ENCODE assay signal across 11 mouse cellular contexts in the genomic region with DNA sequence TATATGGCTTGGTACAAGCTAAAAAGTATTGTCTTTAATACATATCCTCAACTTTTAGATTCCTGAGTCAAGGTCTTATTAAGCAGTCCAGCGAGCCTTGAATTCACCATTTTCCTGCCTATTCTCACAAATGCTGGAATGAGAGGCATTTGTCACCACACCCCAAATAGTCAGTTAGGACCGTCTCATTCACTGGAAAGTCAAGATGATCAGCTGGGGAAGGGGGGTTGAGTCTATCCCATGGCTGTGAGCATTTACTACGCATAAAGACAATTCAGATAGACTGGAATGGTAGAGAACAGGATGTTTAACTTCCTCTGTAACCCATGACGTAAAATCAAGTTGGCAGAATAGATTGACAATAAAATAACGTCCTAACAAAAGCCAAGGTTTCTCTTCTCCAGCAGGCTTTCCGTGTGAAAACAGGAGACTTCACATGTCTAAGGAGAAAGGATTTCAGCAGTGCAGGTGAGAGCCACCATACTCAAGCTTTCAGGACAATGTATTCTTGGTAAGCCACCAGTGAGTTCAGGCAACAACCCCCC.
DNase-seq lines count a peak whose midpoint lies in the region; ATAC-seq and TF ChIP-seq lines count a peak whose summit lies in the region.
"Had no signal": no experiment of that assay in that cellular context is flagged by ENCODE, and none has a peak within 500 bp of the region (broad histone marks: within the 10 kb centered on the region; RNA-seq: fewer than 3 reads in every experiment).

No protein-coding gene starts in this region.

- no peak overlapping the region for H3K4me3 ChIP-seq in gastrocnemius, adult 2 months
- no peak overlapping the region for H3K4me3 ChIP-seq in lung, embryonic 14.5 days (ENCODE audit: low read depth, low read length)
- no peak overlapping the region for H3K4me3 ChIP-seq in lung, adult 2 months (replicated peaks; ENCODE audit: extremely low read depth, low read depth, low read length)
- H3K4me3 ChIP-seq: limb, embryonic 12.5 days; myocyte had no signal

- ATAC-seq in lung, embryonic 14.5 days (ENCODE audit: insufficient read depth) = no peak
- peak; percentile 10 for ATAC-seq in inflammation-experienced regulatory T-cells, adult 6 months

- H3K4me2 ChIP-seq in lung, embryonic 14.5 days = peak overlapping the region; percentile 47
- H3K4me2 ChIP-seq: limb, embryonic 12.5 days had no signal

- intact Hi-C loops in gastrocnemius, adult 2 months (cut with DNase I) = no loop called here

- no peaks in the 10 kb centered on the region for H3K27me3 ChIP-seq in lung, embryonic 14.5 days (ENCODE audit: insufficient read depth, low read length)
- H3K27me3 ChIP-seq in splenic B cell, adult 2 months (ENCODE audit: control insufficient read depth, insufficient read depth, low read length, poor library complexity, severe bottlenecking) = no peaks in the 10 kb centered on the region
- H3K27me3 ChIP-seq: limb, embryonic 12.5 days had no signal

- DNase-seq in gastrocnemius, adult 2 months = no peak
- DNase-seq in gastrocnemius, adult 8-10 months (ENCODE audit: low spot score in 2 of 2) = no peak
- DNase-seq in lung, embryonic 14.5 days = peak; percentile 7
- no peak for DNase-seq in lung, adult 2 months
- DNase-seq in splenic B cell, adult 2 months (ENCODE audit: low read depth, low spot score) = peak; percentile 22
- no peak for DNase-seq in gastrocnemius, postnatal 4 days (ENCODE audit: low spot score in 2 of 2)
- DNase-seq in cerebellum, postnatal 25 days = no peak
- DNase-seq: adrenal gland, postnatal 10 days had no signal

- H3K4me1 ChIP-seq in lung, embryonic 14.5 days (ENCODE audit: insufficient read depth) = peaks cover 31% of the 10 kb centered on the region
- peaks cover 42% of the 10 kb centered on the region for H3K4me1 ChIP-seq in lung, adult 2 months (ENCODE audit: control insufficient read depth, insufficient read depth, low read length)

- 52% methylated on average over 6 of the region's 6 CpGs for WGBS in lung, embryonic 14.5 days
- WGBS in lung, adult 2 months = 34% methylated on average over 6 of the region's 6 CpGs

- no peaks in the 10 kb centered on the region for H3K36me3 ChIP-seq in lung, embryonic 14.5 days (ENCODE audit: insufficient read depth)
- H3K36me3 ChIP-seq in splenic B cell, adult 2 months (ENCODE audit: control insufficient read depth, insufficient read depth, low read length, poor library complexity, severe bottlenecking) = no peaks in the 10 kb centered on the region; the same call in 1 of the 2 replicates
- H3K36me3 ChIP-seq: limb, embryonic 12.5 days had no signal

- no peak for TF ChIP-seq POLR2A in lung, adult 2 months (IDR thresholded peaks at IDR 0.05; ENCODE audit: borderline replicate concordance, extremely low read depth, low read depth, low read length)

- H3K27ac ChIP-seq in gastrocnemius, adult 2 months = peak overlapping the region; percentile 20
- peak overlapping the region; percentile 71 for H3K27ac ChIP-seq in lung, embryonic 14.5 days (ENCODE audit: low read depth)
- H3K27ac ChIP-seq: limb, embryonic 12.5 days had no signal

- H3K9me3 ChIP-seq in lung, embryonic 14.5 days (ENCODE audit: low read depth, low read length) = no peaks in the 10 kb centered on the region
- H3K9me3 ChIP-seq: limb, embryonic 12.5 days had no signal

- TF ChIP-seq CTCF in gastrocnemius, adult 2 months (IDR thresholded peaks at IDR 0.05) = no peak
- no peak for TF ChIP-seq CTCF in lung, embryonic 14.5 days (IDR thresholded peaks at IDR 0.05; ENCODE audit: low read depth)
- TF ChIP-seq CTCF in lung, adult 2 months (IDR thresholded peaks at IDR 0.05; ENCODE audit: insufficient read depth, low read length) = no peak

- H3K9ac ChIP-seq in lung, embryonic 14.5 days = no peak overlapping the region
- H3K9ac ChIP-seq: limb, embryonic 12.5 days had no signal

Comparison
In these comparisons a context has a peak if more than half of its experiments do, and no peak if none do; other contexts are left out.
1. DNase-seq: peak in lung, embryonic 14.5 days (single experiment) and splenic B cell, adult 2 months (single experiment); none in gastrocnemius, adult 2 months (single experiment), gastrocnemius, adult 8-10 months (0 of 2), lung, adult 2 months (single experiment), gastrocnemius, postnatal 4 days (0 of 2) and cerebellum, postnatal 25 days (0 of 2).